Mouse (Mus musculus) cerebral cortex, adult 2 months (tissue): ENCODE results near the gene Ubash3b.

Source experiments
- WGBS: fragments of 180-500 bp; shearing (Covaris S2); methylation state at CpG from one replicate; pipeline ENCODE4 v1.1.7; 2018; 5-methylcytosine and 5-hydroxymethylcytosine counted together

Ubash3b gene

GRCm38 (mm10) chr9:41162363-41162762 lies 866 bp upstream of the Ubash3b start:
- 86% methylated on average over 4 of the region's 4 CpGs for WGBS

GRCm38 (mm10) chr9:41160536-41161176 lies 841 bp downstream of the Ubash3b start:
- 33% methylated on average over 7 of the region's 7 CpGs for WGBS

- WGBS, result 74% methylated on average over 2 of the region's 2 CpGs
These were observed 2.3 kb downstream of the Ubash3b start for GRCm38 (mm10) chr9:41159223-41159622.

- WGBS, result 23% methylated on average over 15 of the region's 15 CpGs
These were observed 3.5 kb downstream of the Ubash3b start for GRCm38 (mm10) chr9:41157872-41158567.

- WGBS, result under 1% methylated on average over 80 of the region's 82 CpGs
These were observed 4.3 kb downstream of the Ubash3b start for GRCm38 (mm10) chr9:41157020-41157871.

GRCm38 (mm10) chr9:41156720-41157019 lies 4.8 kb downstream of the Ubash3b start:
- WGBS, result 1% methylated on average over 20 of the region's 20 CpGs

GRCm38 (mm10) chr9:41156006-41156719 lies 5.3 kb downstream of the Ubash3b start:
- WGBS, result 48% methylated on average over 20 of the region's 20 CpGs

GRCm38 (mm10) chr9:41153979-41154378 lies 7.5 kb downstream of the Ubash3b start:
- WGBS, result 95% methylated on average over 1 of the region's 1 CpGs

GRCm38 (mm10) chr9:41153050-41153449 lies 8.4 kb downstream of the Ubash3b start:
- WGBS, result 67% methylated on average over 5 of the region's 5 CpGs

GRCm38 (mm10) chr9:41151491-41151890 lies 10.0 kb downstream of the Ubash3b start:
- 70% methylated on average over 4 of the region's 4 CpGs for WGBS

GRCm38 (mm10) chr9:41149896-41150295 lies 11.6 kb downstream of the Ubash3b start:
- 65% methylated on average over 2 of the region's 2 CpGs for WGBS

- WGBS, result 51% methylated on average over 6 of the region's 6 CpGs
These were observed 12.3 kb downstream of the Ubash3b start for GRCm38 (mm10) chr9:41149079-41149676.

- 58% methylated on average over 7 of the region's 7 CpGs for WGBS
These were observed 12.9 kb downstream of the Ubash3b start for GRCm38 (mm10) chr9:41148600-41148999.

GRCm38 (mm10) chr9:41147203-41147842 lies 14.2 kb downstream of the Ubash3b start:
- 48% methylated on average over 13 of the region's 13 CpGs for WGBS

- 69% methylated on average over 15 of the region's 15 CpGs for WGBS
These were observed 17.7 kb downstream of the Ubash3b start for GRCm38 (mm10) chr9:41143825-41144224.

- 88% methylated on average over 3 of the region's 3 CpGs for WGBS
These were observed 18.4 kb downstream of the Ubash3b start for GRCm38 (mm10) chr9:41143115-41143514.

- WGBS, result 81% methylated on average over 2 of the region's 2 CpGs
These were observed 20.5 kb downstream of the Ubash3b start for GRCm38 (mm10) chr9:41141026-41141425.

- WGBS, result 82% methylated on average over 6 of the region's 6 CpGs
These were observed 22.3 kb downstream of the Ubash3b start for GRCm38 (mm10) chr9:41138987-41139808.

GRCm38 (mm10) chr9:41136691-41137467 lies 24.6 kb downstream of the Ubash3b start:
- 35% methylated on average over 7 of the region's 7 CpGs for WGBS
